Mouse (Mus musculus): ENCODE data around the gene Elp5.

- TF ChIP-seq GATA1 (IDR thresholded peaks at IDR 0.05; ENCODE audit: low read length) (no peak), TAL1 (IDR thresholded peaks at IDR 0.05; ENCODE audit: low read length) (no peak)
Observed at GRCm38 (mm10) chr11:70010961-70011360, 28.6 kb upstream of the Elp5 start.
